Mouse (Mus musculus) embryonic facial prominence, embryonic 10.5 days (tissue): ENCODE results near the gene Ap2a2. TPM values are rescaled to one million over a fixed set of nuclear protein-coding genes. Genes with fewer than 3 reads are reported as not detected.

Experiments used
- DNase-seq: peaks from one replicate; pipeline ENCODE4 v3.0.0-alpha.2; 2017; ENCODE audit warnings: low spot score
- H3K27ac ChIP-seq: fragments of 300-500 bp; sonication (generic); replicated peaks from 2 replicates; pipeline ENCODE4 v1.5.1; 2016; ENCODE audit warnings: mild to moderate bottlenecking
- H3K27me3 ChIP-seq: fragments of 300-500 bp; sonication (generic); replicated peaks from 2 replicates; pipeline ENCODE4 v1.6.1; 2016; ENCODE audit warnings: low read depth, mild to moderate bottlenecking; ENCODE audit not compliant: poor library complexity, severe bottlenecking
- H3K36me3 ChIP-seq: fragments of 300-500 bp; sonication (generic); replicated peaks from 2 replicates; pipeline ENCODE4 v1.6.1; 2016; ENCODE audit warnings: mild to moderate bottlenecking, moderate library complexity
- H3K4me1 ChIP-seq: fragments of 300-500 bp; sonication (generic); 2 replicates; pipeline ENCODE4 v1.6.1; 2016
- H3K4me3 ChIP-seq: fragments of 300-500 bp; sonication (generic); 2 replicates; pipeline ENCODE4 v1.5.1; 2016; ENCODE audit warnings: mild to moderate bottlenecking, moderate library complexity
- H3K9me3 ChIP-seq: fragments of 300-500 bp; sonication (generic); 2 replicates; pipeline ENCODE4 v1.6.1; 2016; ENCODE audit warnings: mild to moderate bottlenecking
- WGBS: fragments of 180-500 bp; shearing (Covaris S2); methylation state at CpG from one replicate; pipeline ENCODE4 v1.1.7; 2016; 5-methylcytosine and 5-hydroxymethylcytosine counted together
- polyA plus RNA-seq: library from polyadenylated mRNA; unstranded; fragments of >200 nt; fragmentation: Nextera tagmentation; extraction: Ambion mirVana; gene quantifications from 2 replicates; pipeline ENCODE4 v1.2.1, GENCODE M21; 2016

The Ap2a2 gene
- polyA plus RNA-seq, result 98.1 and 99.2 TPM in 2 replicates

DNA sequence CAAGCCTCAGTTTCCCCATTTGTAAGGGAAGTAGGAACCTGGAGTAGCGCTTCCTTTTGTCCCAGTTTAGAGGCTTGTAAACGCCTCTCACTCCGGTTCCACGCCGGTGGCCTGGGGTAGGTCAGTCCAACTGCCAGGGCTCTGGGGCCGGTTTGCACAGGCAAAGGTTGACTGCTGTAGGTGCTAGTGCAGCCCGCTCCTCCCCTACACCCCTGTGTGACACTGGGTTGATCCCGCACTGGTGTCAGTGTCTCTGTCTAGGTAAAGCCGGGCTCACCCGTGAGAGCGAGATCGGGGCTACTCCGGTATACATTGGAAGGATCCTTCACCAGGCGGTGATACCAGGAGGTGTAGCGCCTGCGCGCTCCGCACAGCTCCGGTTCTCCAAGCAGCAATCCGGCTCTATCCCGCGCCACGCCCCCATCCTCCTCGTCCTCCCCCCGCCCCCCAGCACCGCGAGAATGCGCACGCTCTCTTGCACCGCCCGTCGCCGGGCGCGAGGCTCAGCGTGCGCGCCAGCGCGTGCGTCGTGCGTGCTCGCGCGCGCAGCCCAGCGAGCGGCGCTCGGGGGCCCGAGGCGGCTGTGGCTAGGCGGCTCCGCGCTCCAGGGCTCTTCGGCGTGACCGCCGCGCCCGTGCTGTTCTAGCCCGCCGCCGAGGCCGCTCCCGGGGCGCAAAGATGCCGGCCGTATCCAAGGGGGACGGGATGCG lies at the start of gene Ap2a2:
TSS of gene Ap2a2 (plus strand) at position 492 of the 710 bp plus-strand sequence.
- under 1% methylated on average over 72 of the region's 72 CpGs for WGBS
- Histone ChIP-seq H3K9me3 (no peaks in the 10 kb centered on the region), H3K36me3 (peaks cover 12% of the 10 kb centered on the region), H3K27ac (peak within 1 kb of the TSS; percentile 95), H3K4me1 (peaks cover 38% of the 10 kb centered on the region), H3K27me3 (no peaks in the 10 kb centered on the region), H3K4me3 (peak within 1 kb of the TSS; percentile 99)
- DNase-seq, result peak; percentile 99

DNA sequence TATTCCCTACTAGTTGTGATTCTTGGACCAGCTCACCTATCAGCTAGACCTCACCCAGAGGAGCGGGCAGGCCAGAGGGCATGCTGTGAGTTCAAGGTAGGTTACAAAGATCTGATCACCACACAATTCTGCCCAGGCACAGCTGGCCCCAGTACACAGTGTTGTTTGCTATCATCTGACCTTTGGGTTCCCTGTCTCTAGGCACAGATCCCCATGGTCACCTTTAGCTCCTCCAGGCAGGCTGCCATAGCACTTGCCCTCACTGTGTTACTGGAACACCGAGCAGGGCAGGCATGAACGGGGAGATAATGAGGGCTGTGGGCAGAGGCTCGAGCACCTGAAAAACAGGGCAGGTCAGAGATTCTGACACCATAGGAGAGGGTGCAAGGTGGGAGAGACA lies 44.3 kb upstream of the Ap2a2 start:
- H3K27me3 ChIP-seq, result no peaks in the 10 kb centered on the region
- 91% methylated on average over 4 of the region's 4 CpGs for WGBS
- H3K9me3 ChIP-seq, result no peaks in the 10 kb centered on the region
- no peak for DNase-seq
- H3K27ac ChIP-seq, result no peak overlapping the region
- H3K4me3 ChIP-seq, result no peak overlapping the region
- peaks cover 21% of the 10 kb centered on the region for H3K36me3 ChIP-seq
- no peaks in the 10 kb centered on the region for H3K4me1 ChIP-seq

DNA sequence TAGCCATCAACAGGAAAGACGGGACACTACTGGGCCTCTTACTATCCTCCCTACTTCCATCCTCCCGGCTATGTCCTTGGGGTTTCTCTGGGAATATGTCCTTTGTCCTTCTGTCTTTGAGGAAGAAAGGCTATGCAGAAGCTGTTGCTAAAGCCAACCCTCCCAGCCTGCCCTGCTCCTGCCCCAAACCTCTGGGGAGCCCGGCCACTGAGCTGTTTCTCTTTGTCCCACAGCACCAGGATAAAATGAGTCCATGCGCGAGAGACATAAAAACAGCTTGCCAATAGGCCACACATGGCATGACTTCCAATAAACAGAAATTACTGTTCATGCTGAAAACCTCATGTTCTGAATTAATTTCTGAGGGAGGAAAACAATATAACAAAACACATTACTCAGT lies 43.7 kb upstream of the Ap2a2 start:
- no peaks in the 10 kb centered on the region for H3K27me3 ChIP-seq
- H3K4me1 ChIP-seq, result no peaks in the 10 kb centered on the region
- WGBS, result 89% methylated on average over 5 of the region's 5 CpGs
- no peak overlapping the region for H3K27ac ChIP-seq
- no peaks in the 10 kb centered on the region for H3K9me3 ChIP-seq
- no peak overlapping the region for H3K4me3 ChIP-seq
- no peak for DNase-seq
- peaks cover 18% of the 10 kb centered on the region for H3K36me3 ChIP-seq

DNA sequence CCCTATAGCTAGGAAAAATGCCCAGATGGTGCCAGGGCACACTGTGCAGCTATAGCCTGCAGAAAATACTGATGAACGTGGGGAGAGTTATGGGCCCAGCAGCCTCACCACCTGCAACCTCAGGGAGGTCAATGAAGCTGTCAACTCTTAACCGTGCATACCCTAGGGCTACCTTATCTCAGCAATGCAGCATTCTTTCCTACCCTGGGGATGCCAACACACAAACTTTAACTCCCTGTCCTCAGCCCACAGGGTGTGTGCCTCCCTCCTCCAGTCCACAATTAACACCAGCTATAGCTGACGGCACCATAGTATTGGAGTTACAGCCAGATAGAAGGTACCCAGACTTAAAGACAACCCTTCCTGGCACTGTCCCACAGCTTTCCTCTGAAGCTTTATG lies 43.0 kb upstream of the Ap2a2 start:
- 74% methylated on average over 3 of the region's 3 CpGs for WGBS
- Histone ChIP-seq H3K27me3 (no peaks in the 10 kb centered on the region), H3K27ac (0 out of 2 replicates have a peak overlapping the region, but pooled peaks have one; percentile 6), H3K4me3 (no peak overlapping the region), H3K9me3 (no peaks in the 10 kb centered on the region), H3K36me3 (peaks cover 12% of the 10 kb centered on the region; the same call in 1 of the 2 replicates), H3K4me1 (no peaks in the 10 kb centered on the region)
- DNase-seq, result no peak

DNA sequence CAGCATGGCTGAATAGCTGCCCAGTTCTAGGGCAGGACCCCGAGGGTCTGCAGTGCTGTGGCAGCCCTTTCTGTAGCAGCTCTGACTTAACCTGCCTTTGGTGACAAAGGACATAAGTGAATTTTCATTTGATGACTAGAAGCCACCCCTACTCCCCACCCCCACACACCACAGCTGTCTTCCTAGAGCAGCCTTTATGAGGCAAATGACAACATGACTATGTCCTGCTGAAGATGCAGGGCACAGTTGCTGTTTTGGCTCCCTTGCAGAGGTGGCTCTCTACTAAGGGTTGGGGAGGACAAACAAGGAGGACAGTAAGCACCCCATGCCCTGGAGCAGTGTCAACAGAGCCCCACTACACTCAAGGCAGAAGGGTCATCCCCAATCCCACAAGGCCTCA lies 42.2 kb upstream of the Ap2a2 start:
- no peak overlapping the region for H3K4me3 ChIP-seq
- WGBS, result 88% methylated on average over 1 of the region's 1 CpGs
- no peaks in the 10 kb centered on the region for H3K9me3 ChIP-seq
- no peaks in the 10 kb centered on the region for H3K4me1 ChIP-seq
- no peak for DNase-seq
- H3K27ac ChIP-seq, result no peak overlapping the region
- peaks cover 9% of the 10 kb centered on the region; the same call in 1 of the 2 replicates for H3K36me3 ChIP-seq
- no peaks in the 10 kb centered on the region for H3K27me3 ChIP-seq

DNA sequence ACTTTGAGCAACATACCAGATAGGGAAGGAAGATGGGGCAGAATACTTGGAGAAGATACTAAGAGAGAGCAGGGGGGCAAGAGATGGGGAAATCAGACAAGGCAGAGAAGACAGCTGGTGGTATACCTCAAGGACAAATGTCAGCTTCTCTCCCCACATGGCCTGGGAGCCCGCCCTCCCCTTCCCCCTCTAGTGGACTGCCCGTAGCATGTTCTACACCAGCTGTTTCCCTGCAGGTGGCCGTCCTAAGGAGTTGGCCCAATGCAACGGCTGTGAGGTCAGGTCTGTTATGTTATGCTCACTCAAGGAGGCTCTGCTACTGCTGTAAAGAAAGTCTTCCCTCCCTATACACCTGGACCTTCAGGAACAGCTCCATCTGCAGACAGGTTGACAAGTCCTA lies 39.0 kb upstream of the Ap2a2 start:
- Histone ChIP-seq H3K9me3 (no peaks in the 10 kb centered on the region), H3K4me3 (no peak overlapping the region), H3K27ac (no peak overlapping the region), H3K27me3 (no peaks in the 10 kb centered on the region), H3K4me1 (no peaks in the 10 kb centered on the region), H3K36me3 (peaks cover 23% of the 10 kb centered on the region)
- DNase-seq, result no peak
- WGBS, result 58% methylated on average over 4 of the region's 4 CpGs

DNA sequence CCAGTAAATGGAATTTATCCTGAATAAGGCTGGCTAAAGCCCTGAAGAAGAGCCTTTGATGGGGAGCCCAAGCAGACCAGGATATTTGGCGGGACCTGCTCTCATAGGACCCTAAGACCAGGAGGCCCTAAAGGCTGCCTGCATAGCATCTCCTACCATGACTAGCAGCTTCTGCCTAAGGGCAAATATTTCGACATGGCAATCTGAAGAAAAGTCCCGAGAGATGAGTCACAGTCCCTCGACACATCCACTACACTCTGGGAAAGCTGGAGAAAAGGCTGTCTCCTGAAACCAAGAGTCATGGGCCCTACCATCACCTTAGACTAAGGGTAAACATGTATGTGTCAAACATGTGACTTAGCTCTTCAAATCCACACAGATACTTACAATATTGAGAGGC lies 37.7 kb upstream of the Ap2a2 start:
- Histone ChIP-seq H3K27ac (no peak overlapping the region), H3K4me1 (no peaks in the 10 kb centered on the region), H3K27me3 (no peaks in the 10 kb centered on the region), H3K9me3 (no peaks in the 10 kb centered on the region), H3K4me3 (no peak overlapping the region), H3K36me3 (peaks cover 29% of the 10 kb centered on the region)
- DNase-seq, result no peak
- 85% methylated on average over 4 of the region's 4 CpGs for WGBS

DNA sequence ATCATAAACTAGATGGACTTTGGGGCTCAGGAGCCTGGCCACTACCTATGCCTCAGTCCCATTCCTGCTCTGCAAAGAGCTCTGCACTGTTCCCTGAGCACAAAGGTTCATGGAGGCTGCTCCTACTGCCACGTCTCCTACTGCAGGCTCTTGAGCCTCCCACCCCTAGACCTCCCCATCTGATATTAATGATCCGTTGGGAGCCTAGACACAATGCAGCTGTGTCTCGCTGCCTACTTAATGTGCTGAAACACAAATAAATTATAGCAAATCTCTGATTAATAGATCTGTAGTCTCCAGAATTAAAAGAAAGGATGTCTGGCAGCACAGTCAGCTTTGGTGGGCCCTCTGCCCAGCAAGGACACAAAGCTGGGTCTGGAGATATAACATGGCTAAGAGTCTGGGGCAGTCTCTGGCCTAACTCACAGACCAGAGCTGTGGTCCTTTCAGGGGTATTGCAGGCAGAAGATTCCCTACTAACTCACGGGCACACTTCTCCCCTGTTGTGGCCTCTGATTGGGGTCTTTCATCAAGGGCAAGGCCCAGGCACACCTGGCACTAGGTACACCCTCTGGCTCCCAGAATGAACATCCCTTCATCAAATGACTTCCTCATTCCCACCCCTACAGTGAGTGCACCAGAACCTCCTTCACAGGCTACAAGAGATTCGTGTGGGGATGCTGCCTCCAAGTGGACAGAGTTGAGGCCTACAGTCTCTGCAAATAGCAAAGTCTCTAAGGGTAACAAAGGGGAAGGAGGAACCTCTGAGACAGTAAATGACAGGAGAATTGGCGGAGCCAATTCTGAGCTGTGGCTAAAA lies 37.0 kb upstream of the Ap2a2 start:
- Histone ChIP-seq H3K4me3 (no peak overlapping the region), H3K9me3 (no peaks in the 10 kb centered on the region), H3K4me1 (no peaks in the 10 kb centered on the region), H3K27ac (no peak overlapping the region), H3K27me3 (no peaks in the 10 kb centered on the region), H3K36me3 (peaks cover 35% of the 10 kb centered on the region)
- DNase-seq, result peak; percentile 73
- WGBS, result 60% methylated on average over 6 of the region's 6 CpGs

DNA sequence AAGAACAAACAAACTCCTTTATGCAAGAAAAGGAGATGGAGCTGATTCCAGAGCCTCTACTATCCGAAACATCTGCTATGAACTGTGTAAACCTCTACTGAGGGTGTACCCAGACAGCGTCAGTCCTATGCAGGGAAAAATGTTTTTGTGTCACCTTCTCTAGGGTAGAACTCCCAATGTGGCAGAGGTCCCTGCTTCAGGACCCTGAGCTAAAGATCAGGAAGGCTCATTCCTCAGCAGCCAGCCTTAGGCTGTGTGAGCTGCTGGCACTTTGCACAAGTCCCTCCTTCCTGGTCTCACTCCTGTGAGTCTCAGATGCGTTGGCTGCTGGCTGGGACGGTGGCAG lies 36.4 kb upstream of the Ap2a2 start:
- Histone ChIP-seq H3K27ac (no peak overlapping the region), H3K27me3 (no peaks in the 10 kb centered on the region), H3K36me3 (peaks cover 36% of the 10 kb centered on the region), H3K4me3 (no peak overlapping the region), H3K9me3 (no peaks in the 10 kb centered on the region), H3K4me1 (no peaks in the 10 kb centered on the region)
- no peak for DNase-seq
- WGBS, result 86% methylated on average over 4 of the region's 4 CpGs

DNA sequence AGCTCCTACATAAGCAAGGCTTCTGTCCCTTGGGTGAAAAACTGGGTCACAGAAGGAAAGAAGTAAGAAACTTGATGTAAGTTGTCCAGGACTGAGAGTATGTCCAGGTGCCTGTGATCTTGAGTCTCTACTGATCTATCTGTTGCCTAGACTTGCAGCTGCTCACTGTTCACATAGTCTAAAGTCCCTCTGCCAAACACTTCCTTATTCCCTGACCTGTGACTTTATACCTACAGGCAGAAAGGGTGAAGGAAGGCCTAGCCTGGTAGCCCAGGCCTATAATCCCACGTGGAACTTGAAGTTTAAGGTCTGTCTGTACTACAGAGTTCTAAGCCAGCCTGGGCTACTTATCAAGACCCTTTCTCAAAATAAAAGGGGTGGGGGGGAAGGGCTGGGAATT lies 26.4 kb upstream of the Ap2a2 start:
- peaks cover 5% of the 10 kb centered on the region; the same call in 1 of the 2 replicates for H3K36me3 ChIP-seq
- peaks cover 21% of the 10 kb centered on the region for H3K4me1 ChIP-seq
- H3K27ac ChIP-seq, result no peak overlapping the region
- 69% methylated on average over 1 of the region's 1 CpGs for WGBS
- DNase-seq, result no peak
- no peak overlapping the region for H3K4me3 ChIP-seq
- no peaks in the 10 kb centered on the region for H3K27me3 ChIP-seq
- no peaks in the 10 kb centered on the region for H3K9me3 ChIP-seq

DNA sequence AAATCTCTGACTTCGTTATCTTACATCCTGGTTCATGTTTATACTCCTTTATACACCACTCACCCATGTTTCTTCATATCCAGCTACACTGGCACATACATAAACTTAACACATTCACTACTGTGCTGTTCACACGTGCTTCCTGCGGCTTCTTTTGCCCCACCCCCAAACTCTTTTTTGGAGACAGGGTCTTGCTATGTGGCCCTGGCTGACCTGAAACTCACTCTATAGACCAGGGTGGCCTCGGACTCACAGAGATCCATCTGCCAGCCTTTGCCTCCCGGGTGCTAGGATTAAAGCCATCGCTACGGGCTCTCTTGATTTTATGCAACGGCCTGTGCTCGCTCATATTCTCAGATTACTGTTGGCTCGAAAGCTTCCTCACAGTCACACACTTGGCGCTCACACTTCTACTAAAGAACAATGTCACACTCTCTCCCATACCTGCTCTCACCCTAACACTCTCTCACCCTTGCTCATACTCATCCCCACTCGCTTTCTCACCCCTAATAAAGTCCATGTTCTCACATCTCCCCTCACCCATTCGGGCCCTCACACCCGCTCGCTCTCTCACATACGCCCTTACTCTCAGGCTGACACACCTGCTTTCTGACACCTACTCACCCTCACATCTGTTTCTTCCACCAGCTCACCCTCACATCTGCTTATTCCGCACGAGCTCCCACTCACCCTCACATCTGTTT lies 23.0 kb upstream of the Ap2a2 start:
- H3K4me1 ChIP-seq, result peaks cover 28% of the 10 kb centered on the region
- no peak for DNase-seq
- H3K27ac ChIP-seq, result peak overlapping the region; percentile 87
- no peaks in the 10 kb centered on the region for H3K9me3 ChIP-seq
- peak overlapping the region; percentile 81 for H3K4me3 ChIP-seq
- no peaks in the 10 kb centered on the region for H3K36me3 ChIP-seq
- H3K27me3 ChIP-seq, result no peaks in the 10 kb centered on the region
- WGBS, result 23% methylated on average over 18 of the region's 18 CpGs

DNA sequence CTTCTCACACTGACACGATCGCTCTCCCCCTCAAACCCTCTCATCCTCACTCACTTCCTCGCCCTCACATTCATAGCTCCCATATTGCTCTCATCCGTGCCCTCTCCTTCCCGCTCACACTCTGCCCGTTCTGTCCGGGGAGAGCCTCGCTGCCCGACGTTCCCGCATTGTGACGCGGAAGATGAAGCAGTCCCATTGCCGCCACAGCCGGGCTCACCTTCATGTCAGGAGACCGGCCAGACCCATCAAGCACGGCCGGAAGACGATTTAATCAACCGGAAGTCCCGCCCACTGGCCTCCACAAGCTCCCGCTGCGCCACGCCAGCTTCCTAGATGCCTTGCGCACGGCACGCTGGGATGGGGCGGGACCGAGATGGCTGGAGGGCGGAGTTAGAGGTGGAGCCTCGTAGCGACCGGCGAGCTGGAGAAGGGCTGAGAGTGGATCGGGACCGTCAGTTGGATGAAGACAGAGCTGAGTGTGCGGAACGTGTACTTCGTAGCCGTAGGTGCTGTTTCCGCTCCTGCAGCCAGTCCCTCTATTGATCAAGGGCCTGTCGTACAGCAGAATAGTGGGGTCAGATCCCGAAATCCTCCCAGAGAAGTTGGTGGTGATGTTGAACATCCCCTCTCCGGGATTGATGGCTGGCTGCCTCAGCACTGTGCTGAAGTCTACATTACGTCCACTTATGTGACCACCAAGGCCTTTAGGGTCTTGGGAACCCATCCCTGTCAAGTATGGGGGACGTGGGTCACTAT lies 22.2 kb upstream of the Ap2a2 start, which contains the start of gene Chid1:
TSS of gene Chid1 (minus strand) at position 302 of the 756 bp plus-strand sequence.
- peak within 1 kb of the TSS; percentile 87 for H3K27ac ChIP-seq

More for the DNA sequence above, 22.2 kb upstream of the Ap2a2 start, which contains the start of gene Chid1:
- DNase-seq, result peak; percentile 99
- no peaks in the 10 kb centered on the region for H3K36me3 ChIP-seq
- no peaks in the 10 kb centered on the region for H3K27me3 ChIP-seq
- H3K4me3 ChIP-seq, result peak within 1 kb of the TSS; percentile 81
- H3K9me3 ChIP-seq, result no peaks in the 10 kb centered on the region
- WGBS, result 2% methylated on average over 46 of the region's 46 CpGs
- H3K4me1 ChIP-seq, result peaks cover 26% of the 10 kb centered on the region
